Mouse (Mus musculus): ENCODE measurements at regions not wholly inside any gene's neighbourhood (a gene's known extent, or its start where the extent isn't known, plus 50 kb on each side); places are given as distances from the start of the nearest gene placed in this dataset.

DNA sequence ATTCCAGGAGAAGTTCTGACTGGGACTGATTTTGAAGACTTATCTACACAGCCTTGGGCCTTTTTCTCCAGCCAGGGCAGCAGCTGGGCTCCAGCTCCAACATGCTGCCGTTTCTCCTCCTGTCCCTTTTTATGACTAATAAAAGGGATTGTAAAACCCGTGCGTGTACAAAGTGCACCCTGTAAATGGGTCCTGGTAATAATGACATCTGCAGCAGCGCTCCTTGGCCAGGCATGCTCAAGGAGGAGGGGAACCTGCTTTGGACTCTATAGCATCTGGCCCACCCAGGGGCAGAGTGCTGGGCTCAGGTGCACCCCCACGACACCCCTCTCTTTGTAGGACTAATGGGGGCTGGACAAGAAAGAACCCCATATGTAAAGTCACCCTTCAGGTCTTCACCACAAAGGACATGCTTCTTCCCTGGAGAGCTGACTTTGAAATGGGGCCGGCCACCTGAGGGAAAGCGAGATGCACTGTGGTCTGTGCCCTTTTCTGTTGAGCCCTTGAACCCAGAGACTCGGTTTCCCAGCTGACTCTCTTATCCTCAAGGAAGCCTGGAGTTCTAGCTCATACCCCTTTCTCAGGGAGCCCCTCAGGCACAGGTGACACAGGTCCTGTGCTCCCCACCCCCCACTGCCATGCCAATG, 61.4 kb downstream of the Mrpl23 start:
- CTCF ChIA-PET = interaction anchor here in 1 of 4 experiments (1.2 kb wide), 1 partner anchor 17 kb away, joined by 3 read pairs; no protein-coding TSS in a partner anchor
- POLR2A ChIA-PET = no interaction called here

DNA sequence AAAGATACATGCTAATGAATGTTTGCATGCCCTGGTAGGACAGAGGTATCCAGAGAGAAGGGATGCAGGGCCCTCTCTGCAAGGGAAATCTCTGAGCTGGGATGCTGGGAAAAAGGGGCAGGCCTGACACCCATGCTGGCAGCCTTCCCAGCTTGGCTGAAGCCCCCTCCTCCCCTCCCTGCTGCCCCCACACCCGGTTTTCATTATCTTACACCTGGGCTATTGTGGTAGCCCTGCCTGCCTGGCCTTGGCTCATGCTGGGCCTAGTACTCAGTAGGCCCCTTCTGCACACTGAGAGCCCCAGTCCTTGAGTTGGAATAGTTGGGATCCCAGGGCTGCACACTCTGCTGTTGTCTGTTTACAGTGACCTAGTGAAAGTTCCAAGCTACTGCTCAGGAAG, 62.9 kb downstream of the Mrpl23 start:
- ChIA-PET CTCF (interaction anchor here in 1 of 4 experiments (1.1 kb wide), 1 partner anchor 15 kb away, joined by 4 read pairs; no protein-coding TSS in a partner anchor), POLR2A (interaction anchor here in 1 of 4 experiments (1.5 to 2.3 kb wide), 2 partner anchors 11 to 16 kb away, joined by 4 to 8 read pairs; no protein-coding TSS in a partner anchor)

DNA sequence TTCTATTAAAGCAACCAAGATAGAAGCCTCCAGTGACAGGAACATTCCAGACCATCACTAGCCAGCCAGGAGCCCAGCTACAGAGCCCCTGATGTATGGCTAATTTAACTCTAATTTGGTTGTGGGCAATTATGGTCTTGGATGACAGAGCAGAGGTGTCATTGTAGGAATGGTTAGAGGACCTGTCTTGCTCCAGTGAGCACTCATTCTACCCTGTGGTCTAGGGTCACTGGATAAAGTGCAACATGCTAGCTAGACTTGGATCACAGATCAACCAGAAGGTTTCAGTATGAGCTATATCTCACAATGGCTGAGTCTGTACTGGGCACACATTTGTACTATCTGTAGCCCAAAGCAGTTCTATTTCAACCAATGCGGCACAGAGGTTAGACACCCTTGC, 63.7 kb downstream of the Mrpl23 start:
- POLR2A ChIA-PET = interaction anchor here in 1 of 4 experiments (1.5 to 2.3 kb wide), 2 partner anchors 12 to 15 kb away, joined by 4 to 8 read pairs; no protein-coding TSS in a partner anchor
- CTCF ChIA-PET = interaction anchor here in 1 of 4 experiments (1.1 kb wide), 1 partner anchor 16 kb away, joined by 4 read pairs; no protein-coding TSS in a partner anchor

DNA sequence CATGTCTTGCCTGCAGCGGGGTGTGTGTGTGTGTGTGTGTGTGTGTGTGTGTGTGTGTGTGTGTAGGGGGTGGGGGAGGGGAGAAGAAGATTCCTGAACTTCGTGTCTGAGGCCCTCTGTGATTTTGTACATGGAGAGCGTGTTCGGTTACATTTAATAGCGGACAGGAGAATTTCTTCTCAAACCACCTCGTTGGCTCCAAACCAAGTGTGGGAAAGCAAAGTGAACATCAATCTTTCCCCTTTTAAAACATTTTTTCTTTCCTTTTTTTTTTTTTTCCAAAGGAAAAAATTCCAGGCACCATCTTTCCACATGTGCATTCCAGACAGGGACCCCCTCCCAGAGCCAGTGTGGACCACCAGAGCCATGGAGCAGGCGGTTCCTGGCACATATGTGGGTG, 65.5 kb downstream of the Mrpl23 start:
- POLR2A ChIA-PET = interaction anchor here in 1 of 4 experiments (0.6 kb wide), 1 partner anchor 218 kb away, joined by 3 read pairs; no protein-coding TSS in a partner anchor
- CTCF ChIA-PET = interaction anchor here in 1 of 4 experiments (1.1 kb wide), 1 partner anchor 46 kb away, joined by 3 read pairs; no protein-coding TSS in a partner anchor

DNA sequence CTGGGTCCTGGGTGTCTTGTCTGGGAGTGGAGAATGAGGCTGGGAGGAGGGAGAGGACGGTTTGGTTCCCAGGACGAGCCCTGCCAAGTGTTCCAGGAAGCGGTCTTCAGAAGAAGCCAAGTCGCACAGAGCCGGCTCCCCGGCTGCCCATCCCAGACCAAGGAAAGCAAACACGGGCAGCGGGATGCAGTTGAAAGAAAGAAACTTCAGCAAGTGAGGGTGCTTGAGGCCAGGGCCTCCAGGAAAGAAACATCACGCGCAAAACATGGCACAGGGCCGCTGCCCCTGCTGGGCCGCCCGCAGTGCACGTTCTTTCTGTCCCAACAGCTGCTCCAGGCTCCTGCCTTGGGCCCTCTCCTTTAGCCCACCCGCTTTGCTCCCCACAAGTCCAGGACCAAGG, 66.7 kb downstream of the Igf2 start:
- ChIA-PET CTCF (interaction anchor here in 1 of 4 experiments (0.8 kb wide), 1 partner anchor 18 kb away, joined by 3 read pairs; no protein-coding TSS in a partner anchor), POLR2A (interaction anchor here in 2 of 4 experiments (1.2 to 3.0 kb wide), 4 partner anchors 11 to 212 kb away, joined by 3 to 7 read pairs (median 3); partner anchors contain the start of gene Ctsd (in 1 of the 2))

DNA sequence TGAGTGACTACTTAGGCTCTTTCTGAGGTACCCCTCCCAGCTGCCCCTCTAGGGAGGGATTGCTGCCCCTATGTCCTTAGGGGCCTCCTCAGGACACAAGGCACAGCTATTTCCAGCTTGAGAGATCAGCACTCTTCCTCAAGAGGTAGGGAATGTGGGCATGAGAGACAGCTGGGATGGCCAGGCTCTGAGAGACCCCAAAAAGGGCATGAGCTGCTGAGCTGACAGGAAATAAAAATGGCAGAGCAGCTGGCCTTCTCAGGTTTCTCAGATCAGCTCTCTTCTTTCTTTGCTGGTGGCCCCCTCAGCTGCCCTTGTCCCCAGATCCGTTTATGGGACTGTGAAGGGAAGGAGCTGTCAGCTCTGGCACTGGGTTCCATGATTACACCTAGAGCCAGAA, 66.2 kb downstream of the Igf2 start:
- POLR2A ChIA-PET = interaction anchor here in 2 of 4 experiments (1.2 to 3.0 kb wide), 4 partner anchors 10 to 212 kb away, joined by 3 to 7 read pairs (median 3); partner anchors contain the start of gene Ctsd (in 1 of the 2)
- CTCF ChIA-PET = interaction anchor here in 2 of 4 experiments (0.6 to 0.8 kb wide), 2 partner anchors 18 to 83 kb away, joined by 3 read pairs; no protein-coding TSS in a partner anchor
